Mouse (Mus musculus): ENCODE data around the gene Trim38. TPM values are rescaled to one million over a fixed set of nuclear protein-coding genes. Genes with fewer than 3 reads are reported as not detected.

Trim38 gene
- polyA plus RNA-seq (2021; fragmentation: Nextera tagmentation), result not detected in 2 replicates
- long read RNA-seq, experiment 1, result 0 reads
- long read RNA-seq, experiment 2, result 0 reads

DNA sequence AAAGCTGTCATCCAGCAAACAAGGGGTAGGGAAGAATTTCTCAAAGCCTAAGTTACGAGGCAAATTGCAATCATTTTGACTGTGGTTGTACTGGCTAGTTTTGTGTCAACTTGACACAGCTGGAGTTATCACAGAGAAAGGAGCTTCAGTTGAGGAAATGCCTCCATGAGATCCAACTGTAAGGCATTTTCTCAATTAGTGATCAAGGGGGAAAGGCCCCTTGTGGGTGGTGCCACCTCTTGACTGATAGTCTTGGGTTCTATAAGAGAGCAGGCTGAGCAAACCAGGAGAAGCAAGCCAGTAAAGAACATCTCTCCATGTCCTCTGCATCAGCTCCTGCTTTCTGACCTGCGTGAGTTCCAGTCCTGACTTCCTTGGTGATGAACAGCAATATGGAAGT lies at the start of gene Trim38:
TSS of gene Trim38 (plus strand) at position 301 of the 400 bp plus-strand sequence.

DNA sequence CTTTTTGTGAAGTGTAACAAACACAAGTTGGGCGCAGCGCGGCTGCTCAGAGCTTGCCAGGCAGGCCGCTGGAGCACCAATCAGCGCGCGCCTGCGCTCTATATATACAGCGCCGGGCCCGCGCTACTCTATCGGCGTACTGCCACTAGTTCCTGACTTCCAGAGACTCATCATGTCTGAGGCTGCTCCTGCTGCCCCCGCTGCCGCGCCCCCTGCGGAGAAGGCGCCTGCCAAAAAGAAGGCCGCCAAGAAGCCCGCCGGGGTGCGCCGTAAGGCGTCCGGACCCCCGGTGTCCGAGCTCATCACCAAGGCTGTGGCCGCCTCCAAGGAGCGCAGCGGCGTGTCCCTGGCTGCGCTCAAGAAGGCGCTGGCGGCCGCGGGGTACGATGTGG lies 31.0 kb upstream of the Trim38 start, which contains the start of gene Hist1h1c:
TSS of gene Hist1h1c (plus strand) at position 132 of the 392 bp plus-strand sequence.

DNA sequence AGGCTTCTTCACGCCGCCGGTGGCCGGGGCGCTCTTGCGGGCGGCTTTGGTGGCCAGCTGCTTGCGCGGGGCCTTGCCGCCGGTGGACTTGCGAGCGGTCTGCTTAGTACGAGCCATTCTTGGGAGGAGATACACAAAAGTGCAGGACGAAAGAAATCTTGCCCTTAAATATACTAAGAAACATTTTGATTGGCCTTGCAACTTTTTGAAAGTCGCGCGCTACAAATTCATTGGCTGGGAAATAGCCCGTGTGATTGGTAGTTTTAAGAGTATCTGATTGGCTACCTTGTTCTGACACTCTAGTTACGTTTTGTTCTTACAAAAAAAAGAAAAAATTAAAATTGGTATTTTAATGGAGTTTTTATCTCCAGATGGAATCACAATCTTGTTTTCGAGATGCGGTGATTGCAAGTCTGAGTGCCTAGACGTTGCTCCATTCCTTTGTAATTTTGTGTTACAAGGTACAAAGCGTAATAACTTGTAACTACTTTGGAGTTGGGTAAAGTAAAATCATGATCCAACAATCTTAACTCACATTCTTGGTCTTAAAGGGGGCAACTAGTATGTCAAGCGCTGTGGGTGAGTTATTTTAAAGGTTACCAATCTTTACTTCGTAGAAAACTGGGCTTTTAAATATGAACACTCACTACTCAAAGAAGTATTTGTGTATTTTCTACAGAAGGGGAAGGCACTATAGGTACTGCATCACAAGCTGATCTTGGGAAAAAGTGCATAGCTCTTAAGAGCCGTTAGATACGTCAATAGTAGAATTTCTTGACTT lies 24.1 kb upstream of the Trim38 start, which contains the start of gene Hist1h3c:
TSS of gene Hist1h3c (minus strand) at position 222 of the 781 bp plus-strand sequence.

DNA sequence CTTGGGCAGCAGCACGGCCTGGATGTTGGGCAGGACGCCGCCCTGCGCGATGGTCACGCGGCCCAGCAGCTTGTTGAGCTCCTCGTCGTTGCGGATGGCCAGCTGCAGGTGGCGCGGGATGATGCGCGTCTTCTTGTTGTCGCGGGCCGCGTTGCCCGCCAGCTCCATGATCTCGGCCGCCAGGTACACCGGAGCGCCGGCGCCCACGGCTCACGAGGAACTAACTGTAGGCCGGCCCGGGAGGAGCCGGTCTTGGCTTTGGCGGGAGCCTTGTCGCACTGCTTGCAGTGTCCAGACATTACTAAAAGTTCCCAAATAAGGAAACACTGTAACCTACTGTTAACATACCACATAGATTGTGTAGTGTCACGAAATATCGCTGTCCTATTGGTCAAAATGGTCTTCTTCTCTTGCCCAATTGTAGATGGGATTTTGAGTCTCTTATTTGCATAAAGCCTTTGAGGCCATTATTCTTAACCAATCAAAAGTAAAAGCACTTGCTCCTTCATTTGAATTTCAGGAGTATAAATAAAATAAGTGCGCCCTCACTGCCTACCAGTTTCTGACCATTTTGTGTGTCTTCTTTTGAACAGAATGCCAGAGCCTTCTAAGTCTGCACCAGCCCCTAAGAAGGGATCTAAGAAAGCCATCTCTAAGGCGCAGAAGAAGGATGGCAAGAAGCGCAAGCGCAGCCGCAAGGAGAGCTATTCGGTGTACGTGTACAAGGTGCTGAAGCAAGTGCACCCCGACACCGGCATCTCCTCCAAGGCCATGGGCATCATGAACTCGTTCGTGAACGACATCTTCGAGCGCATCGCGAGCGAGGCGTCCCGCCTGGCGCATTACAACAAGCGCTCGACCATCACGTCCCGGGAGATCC lies 23.3 kb upstream of the Trim38 start, which contains the start of gene Hist1h2bb:
TSS of gene Hist1h2bb (plus strand) at position 534 of the 880 bp plus-strand sequence.

DNA sequence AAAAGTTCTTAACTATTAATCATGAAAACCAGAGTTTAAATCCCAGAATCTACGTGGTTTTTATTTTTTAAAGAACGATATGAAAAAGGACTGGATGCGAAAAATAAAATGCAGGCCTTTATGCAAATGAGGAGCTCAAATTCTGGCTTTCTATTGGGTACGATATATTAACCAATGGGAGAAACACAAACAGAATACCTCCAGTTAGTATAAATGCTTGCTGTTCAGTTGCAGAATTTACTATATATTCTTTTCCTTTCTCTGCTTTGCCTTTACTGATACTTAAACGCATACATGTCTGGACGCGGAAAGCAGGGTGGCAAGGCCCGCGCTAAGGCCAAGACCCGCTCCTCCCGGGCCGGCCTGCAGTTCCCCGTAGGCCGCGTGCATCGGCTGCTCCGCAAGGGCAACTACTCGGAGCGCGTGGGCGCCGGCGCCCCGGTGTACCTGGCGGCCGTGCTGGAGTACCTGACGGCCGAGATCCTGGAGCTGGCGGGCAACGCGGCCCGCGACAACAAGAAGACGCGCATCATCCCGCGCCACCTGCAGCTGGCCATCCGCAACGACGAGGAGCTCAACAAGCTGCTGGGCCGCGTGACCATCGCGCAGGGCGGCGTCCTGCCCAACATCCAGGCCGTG lies 18.8 kb upstream of the Trim38 start, which contains the start of gene Hist1h2ab:
TSS of gene Hist1h2ab (plus strand) at position 288 of the 639 bp plus-strand sequence.

DNA sequence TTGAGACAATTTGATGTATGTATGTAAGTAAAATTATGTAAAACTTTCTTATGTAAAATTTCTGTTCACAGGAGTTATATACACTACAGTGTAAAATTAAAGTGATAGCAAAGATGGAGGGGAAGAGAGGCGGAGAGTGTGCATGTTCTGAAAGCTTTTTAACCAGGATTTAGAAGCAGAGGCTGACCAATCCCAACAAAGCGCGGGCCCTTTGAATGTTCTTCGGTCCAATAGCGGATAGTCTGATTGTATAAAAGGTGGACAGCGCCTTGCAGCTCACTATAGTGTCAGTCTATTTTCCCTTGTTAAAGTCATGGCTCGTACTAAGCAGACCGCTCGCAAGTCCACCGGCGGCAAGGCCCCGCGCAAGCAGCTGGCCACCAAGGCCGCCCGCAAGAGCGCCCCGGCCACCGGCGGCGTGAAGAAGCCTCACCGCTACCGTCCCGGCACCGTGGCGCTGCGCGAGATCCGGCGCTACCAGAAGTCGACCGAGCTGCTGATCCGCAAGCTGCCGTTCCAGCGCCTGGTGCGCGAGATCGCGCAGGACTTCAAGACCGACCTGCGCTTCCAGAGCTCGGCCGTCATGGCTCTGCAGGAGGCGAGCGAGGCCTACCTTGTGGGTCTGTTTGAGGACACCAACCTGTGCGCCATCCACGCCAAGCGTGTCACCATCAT lies 17.5 kb upstream of the Trim38 start, which contains the start of gene Hist1h3b:
TSS of gene Hist1h3b (plus strand) at position 201 of the 675 bp plus-strand sequence.

DNA sequence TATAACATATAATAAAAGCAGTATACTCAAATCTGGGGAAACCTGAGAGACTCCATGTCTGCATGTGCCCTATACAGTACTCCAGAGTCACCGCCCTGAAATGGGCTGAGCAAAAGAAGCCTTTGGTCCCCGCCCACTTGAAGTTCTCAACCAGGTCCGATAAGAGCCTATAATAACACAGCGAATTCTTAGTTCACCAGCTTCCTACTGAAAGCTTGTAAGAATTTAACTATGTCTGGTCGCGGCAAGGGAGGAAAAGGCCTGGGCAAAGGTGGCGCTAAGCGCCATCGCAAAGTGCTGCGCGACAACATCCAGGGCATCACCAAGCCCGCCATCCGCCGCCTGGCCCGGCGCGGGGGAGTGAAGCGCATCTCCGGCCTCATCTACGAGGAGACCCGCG lies 12.9 kb upstream of the Trim38 start, which contains the start of gene Hist1h4b:
TSS of gene Hist1h4b (plus strand) at position 224 of the 400 bp plus-strand sequence.

DNA sequence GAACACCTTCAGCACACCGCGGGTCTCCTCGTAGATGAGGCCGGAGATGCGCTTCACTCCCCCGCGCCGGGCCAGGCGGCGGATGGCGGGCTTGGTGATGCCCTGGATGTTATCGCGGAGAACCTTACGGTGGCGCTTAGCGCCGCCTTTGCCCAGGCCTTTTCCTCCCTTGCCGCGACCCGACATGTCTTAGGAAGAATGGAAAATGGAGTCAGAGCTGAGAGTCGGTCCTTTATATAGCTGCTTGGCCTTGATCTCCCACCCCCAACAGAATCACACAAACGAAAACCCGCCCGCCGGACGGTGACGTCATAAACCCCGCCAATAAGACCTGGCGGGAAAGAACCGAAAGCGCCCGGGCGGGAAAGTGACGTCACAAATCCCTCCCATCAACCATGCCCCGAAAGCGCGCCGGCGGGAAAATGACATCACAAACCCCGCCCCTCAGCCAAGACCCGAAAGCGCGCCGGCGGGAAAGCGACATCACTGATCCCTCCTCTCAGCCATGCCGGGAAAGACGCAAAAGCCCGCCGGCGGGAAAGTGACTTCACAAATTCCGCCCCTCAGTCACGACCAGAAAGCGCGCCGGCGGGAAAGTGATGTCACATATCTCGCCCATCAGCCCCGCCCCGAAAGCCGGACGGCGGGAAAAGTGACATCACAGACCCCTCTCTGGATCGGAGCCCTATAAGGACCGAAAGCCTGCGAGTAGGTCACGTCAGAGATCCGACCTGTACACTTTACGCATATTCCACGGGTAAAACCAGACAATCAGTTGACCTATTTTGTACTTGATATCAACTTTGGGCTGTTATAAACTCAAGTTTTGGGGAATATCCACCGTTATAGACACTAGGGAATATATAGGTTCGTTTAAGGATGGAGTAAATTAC lies 8.5 kb upstream of the Trim38 start, which contains the start of gene Hist1h4a:
TSS of gene Hist1h4a (minus strand) at position 259 of the 893 bp plus-strand sequence.

DNA sequence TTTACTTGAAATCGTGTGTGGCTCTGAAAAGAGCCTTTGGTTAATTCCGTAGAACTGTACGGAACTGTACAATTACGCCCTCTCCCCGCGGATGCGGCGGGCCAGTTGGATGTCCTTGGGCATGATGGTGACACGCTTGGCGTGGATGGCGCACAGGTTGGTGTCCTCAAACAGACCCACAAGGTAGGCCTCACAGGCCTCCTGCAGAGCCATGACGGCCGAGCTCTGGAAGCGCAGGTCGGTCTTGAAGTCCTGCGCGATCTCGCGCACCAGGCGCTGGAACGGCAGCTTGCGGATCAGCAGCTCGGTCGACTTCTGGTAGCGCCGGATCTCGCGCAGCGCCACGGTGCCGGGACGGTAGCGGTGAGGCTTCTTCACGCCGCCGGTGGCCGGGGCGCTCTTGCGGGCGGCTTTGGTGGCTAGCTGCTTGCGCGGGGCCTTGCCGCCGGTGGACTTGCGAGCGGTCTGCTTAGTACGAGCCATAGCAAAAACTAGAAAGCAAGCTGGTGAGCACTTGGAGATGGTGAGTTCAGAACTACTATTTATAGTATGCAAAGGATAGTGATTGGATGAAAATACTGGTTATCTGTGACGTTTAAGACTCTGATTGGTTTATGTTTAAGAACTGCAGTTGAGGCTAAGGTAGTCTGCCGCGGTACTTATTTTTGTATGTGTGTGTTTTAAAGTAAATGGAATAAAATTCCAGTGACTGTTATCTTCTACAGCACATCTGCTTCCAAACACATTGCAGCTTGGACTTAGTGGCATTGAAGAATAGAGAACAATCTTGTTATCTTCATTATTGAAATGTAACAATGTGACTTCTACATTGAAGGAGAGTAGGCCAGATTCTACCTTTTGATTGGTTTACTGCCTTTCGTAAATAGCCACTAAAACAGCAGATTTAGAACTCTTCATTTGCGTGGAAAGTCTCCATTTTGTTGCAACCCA lies 7.6 kb upstream of the Trim38 start, which contains the start of gene Hist1h3a:
TSS of gene Hist1h3a (minus strand) at position 516 of the 951 bp plus-strand sequence.

DNA sequence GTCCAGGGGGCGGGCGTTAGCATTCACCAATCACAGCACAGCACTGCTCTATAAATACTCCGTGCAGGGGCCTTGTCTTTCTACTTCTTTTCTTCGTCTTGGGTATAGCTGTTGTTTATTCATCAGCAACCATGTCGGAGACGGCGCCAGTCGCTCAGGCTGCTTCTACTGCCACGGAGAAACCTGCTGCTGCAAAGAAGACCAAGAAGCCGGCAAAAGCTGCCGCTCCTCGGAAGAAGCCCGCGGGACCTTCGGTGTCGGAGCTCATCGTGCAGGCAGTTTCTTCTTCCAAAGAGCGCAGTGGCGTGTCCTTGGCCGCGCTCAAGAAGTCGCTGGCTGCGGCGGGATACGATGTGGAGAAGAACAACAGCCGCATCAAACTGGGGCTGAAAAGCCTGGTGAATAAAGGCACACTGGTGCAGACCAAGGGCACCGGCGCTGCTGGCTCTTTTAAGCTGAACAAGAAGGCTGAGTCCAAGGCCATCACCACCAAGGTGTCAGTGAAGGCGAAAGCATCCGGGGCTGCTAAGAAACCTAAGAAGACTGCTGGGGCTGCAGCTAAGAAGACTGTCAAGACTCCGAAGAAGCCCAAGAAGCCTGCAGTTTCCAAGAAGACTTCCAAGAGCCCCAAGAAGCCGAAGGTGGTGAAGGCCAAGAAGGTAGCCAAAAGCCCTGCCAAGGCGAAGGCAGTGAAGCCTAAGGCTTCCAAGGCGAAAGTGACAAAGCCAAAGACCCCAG lies 6.0 kb upstream of the Trim38 start, which contains the start of gene Hist1h1a:
TSS of gene Hist1h1a (plus strand) at position 81 of the 738 bp plus-strand sequence.

DNA sequence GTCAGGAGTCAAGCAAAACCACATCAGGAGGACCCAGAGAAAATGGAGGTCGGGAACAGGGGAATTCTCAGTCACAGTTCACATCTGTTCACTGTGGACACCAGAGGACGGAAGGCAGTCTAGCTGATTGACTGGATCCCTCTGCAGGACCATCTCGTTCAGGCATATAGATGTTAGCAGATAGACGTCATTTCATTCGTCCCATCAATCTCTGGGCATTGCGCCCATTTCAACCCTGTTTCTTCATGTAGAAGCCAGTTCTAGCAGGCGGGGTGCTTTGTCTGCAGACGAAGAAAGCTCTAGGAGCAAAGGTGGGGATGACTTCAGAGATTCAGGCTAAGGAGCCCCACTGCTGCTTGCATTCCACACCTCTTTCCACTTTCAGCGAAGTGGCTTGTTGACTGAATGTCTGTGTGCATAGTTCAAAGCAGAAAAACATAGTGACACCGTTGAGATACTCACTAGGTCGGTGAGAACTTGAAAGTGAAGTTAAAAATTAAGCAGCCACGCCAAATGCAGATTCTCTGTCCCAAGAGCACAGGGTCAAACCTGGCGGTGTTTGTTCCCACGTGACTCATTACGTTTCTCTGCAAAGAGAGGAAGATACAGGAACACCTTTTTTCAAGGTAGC lies 36.8 kb downstream of the Trim38 start, which contains the start of gene Slc17a2:
TSS of gene Slc17a2 (plus strand) at position 572 of the 631 bp plus-strand sequence.

DNA sequence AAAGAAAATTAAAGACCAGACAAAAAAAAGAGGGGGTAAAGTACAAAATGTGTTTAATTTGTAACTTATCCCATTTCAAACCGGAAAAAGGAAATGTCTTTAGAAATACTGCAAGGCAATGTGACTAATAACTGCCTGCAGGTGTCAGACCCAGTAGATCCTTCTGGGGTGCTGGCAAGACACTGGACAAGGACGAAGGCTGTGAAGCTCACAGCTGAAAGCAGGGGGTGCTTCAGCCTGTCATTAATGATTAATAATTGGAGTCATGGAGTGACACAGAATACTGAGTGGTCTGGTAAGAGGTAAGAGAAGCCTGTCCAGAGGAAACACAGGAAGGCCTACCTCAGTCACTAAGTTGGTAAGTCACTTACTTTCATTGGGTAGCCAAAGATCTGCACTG lies 69.6 kb downstream of the Trim38 start, which contains the start of gene Slc17a3:
TSS of gene Slc17a3 (plus strand) at position 127 of the 400 bp plus-strand sequence.

Small RNA genes lying within 50 kb of the gene (microRNA-seq; reads per million reads assigned to microRNA genes)
- gene Gm44314, result not detected
- not detected for gene Gm44484

Other genes starting within 250 kb of the Trim38 start
- gene Hist1h4h, start 238.9 kb upstream of the Trim38 start, polyA plus RNA-seq (2021; fragmentation: Nextera tagmentation), result 62.0 and 135 TPM in 2 replicates
- gene Hist1h2af, start 236.0 kb upstream of the Trim38 start, polyA plus RNA-seq (2021; fragmentation: Nextera tagmentation), result not detected in 2 replicates
- gene Hist1h3g, start 234.5 kb upstream of the Trim38 start, polyA plus RNA-seq (2021; fragmentation: Nextera tagmentation), result 1.3 TPM in 1 of 2 replicates, not detected in the other
- 0.20 and 0.25 TPM in 2 replicates for gene Hist1h2bh, start 226.5 kb upstream of the Trim38 start, polyA plus RNA-seq (2021; fragmentation: Nextera tagmentation)
- gene Hist1h3f, start 225.9 kb upstream of the Trim38 start, polyA plus RNA-seq (2021; fragmentation: Nextera tagmentation), result 0.14 TPM in 1 of 2 replicates, not detected in the other
- gene Hist1h4f, start 218.3 kb upstream of the Trim38 start, polyA plus RNA-seq (2021; fragmentation: Nextera tagmentation), result not detected in 2 replicates
- gene Hist1h1d, start 216.7 kb upstream of the Trim38 start, polyA plus RNA-seq (2021; fragmentation: Nextera tagmentation), result 0.03 and 0.10 TPM in 2 replicates
- gene Hist1h3e, start 207.5 kb upstream of the Trim38 start, polyA plus RNA-seq (2021; fragmentation: Nextera tagmentation), result 1.1 and 1.8 TPM in 2 replicates
- gene Hist1h2ae, start 198.7 kb upstream of the Trim38 start, polyA plus RNA-seq (2021; fragmentation: Nextera tagmentation), result 8.0 and 8.1 TPM in 2 replicates
- gene Hist1h2bg, start 198.5 kb upstream of the Trim38 start, polyA plus RNA-seq (2021; fragmentation: Nextera tagmentation), result 3.4 and 4.7 TPM in 2 replicates
- 1.1 TPM in 1 of 2 replicates, not detected in the other for gene Hist1h2bf, start 195.7 kb upstream of the Trim38 start, polyA plus RNA-seq (2021; fragmentation: Nextera tagmentation)
- not detected in 2 replicates for gene Hist1h2ad, start 195.5 kb upstream of the Trim38 start, polyA plus RNA-seq (2021; fragmentation: Nextera tagmentation)
- 0.60 and 0.88 TPM in 2 replicates for gene Hist1h3d, start 194.2 kb upstream of the Trim38 start, polyA plus RNA-seq (2021; fragmentation: Nextera tagmentation)
- gene Hist1h4d, start 188.3 kb upstream of the Trim38 start, polyA plus RNA-seq (2021; fragmentation: Nextera tagmentation), result 7.7 and 14.9 TPM in 2 replicates
- 4.3 and 6.3 TPM in 2 replicates for gene Hist1h2be, start 148.8 kb upstream of the Trim38 start, polyA plus RNA-seq (2021; fragmentation: Nextera tagmentation)
- gene Hist1h1e, start 147.4 kb upstream of the Trim38 start, polyA plus RNA-seq (2021; fragmentation: Nextera tagmentation), result 9.9 and 12.4 TPM in 2 replicates
- 2.2 and 4.2 TPM in 2 replicates for gene Hist1h2ac, start 86.0 kb upstream of the Trim38 start, polyA plus RNA-seq (2021; fragmentation: Nextera tagmentation)
- gene Hist1h2bc, start 85.7 kb upstream of the Trim38 start, polyA plus RNA-seq (2021; fragmentation: Nextera tagmentation), result 125 and 195 TPM in 2 replicates
- gene Hist1h1t, start 74.1 kb upstream of the Trim38 start, polyA plus RNA-seq (2021; fragmentation: Nextera tagmentation), result not detected in 2 replicates
- 3.0 and 6.5 TPM in 2 replicates for gene Hist1h4c, start 71.5 kb upstream of the Trim38 start, polyA plus RNA-seq (2021; fragmentation: Nextera tagmentation)
- gene Hfe, start 59.1 kb upstream of the Trim38 start, polyA plus RNA-seq (2021; fragmentation: Nextera tagmentation), result 6.8 and 7.3 TPM in 2 replicates
- 8.2 and 11.8 TPM in 2 replicates for gene Hist1h1c, start 31.1 kb upstream of the Trim38 start, polyA plus RNA-seq (2021; fragmentation: Nextera tagmentation)
- gene Hist1h3c, start 24.3 kb upstream of the Trim38 start, polyA plus RNA-seq (2021; fragmentation: Nextera tagmentation), result 0.43 and 0.45 TPM in 2 replicates
- gene Hist1h2bb, start 23.2 kb upstream of the Trim38 start, polyA plus RNA-seq (2021; fragmentation: Nextera tagmentation), result 0.92 TPM in 1 of 2 replicates, not detected in the other
- gene Hist1h2ab, start 18.8 kb upstream of the Trim38 start, polyA plus RNA-seq (2021; fragmentation: Nextera tagmentation), result 3.4 and 5.1 TPM in 2 replicates
- gene Hist1h3b, start 17.6 kb upstream of the Trim38 start, polyA plus RNA-seq (2021; fragmentation: Nextera tagmentation), result 0.31 TPM in 1 of 2 replicates, not detected in the other
- gene Hist1h4b, start 12.9 kb upstream of the Trim38 start, polyA plus RNA-seq (2021; fragmentation: Nextera tagmentation), result not detected in 2 replicates
- 0.34 TPM in 1 of 2 replicates, not detected in the other for gene Hist1h4a, start 8.7 kb upstream of the Trim38 start, polyA plus RNA-seq (2021; fragmentation: Nextera tagmentation)
- gene Hist1h3a, start 7.5 kb upstream of the Trim38 start, polyA plus RNA-seq (2021; fragmentation: Nextera tagmentation), result not detected in 2 replicates
- 0.20 TPM in 1 of 2 replicates, not detected in the other for gene Hist1h1a, start 6.2 kb upstream of the Trim38 start, polyA plus RNA-seq (2021; fragmentation: Nextera tagmentation)
- not detected in 2 replicates for gene Slc17a2, start 37.1 kb downstream of the Trim38 start, polyA plus RNA-seq (2021; fragmentation: Nextera tagmentation)
- not detected in 2 replicates for gene Slc17a3, start 69.5 kb downstream of the Trim38 start, polyA plus RNA-seq (2021; fragmentation: Nextera tagmentation)
- not detected in 2 replicates for gene Slc17a1, start 97.8 kb downstream of the Trim38 start, polyA plus RNA-seq (2021; fragmentation: Nextera tagmentation)
- not detected in 2 replicates for gene Slc17a4, start 145.1 kb downstream of the Trim38 start, polyA plus RNA-seq (2021; fragmentation: Nextera tagmentation)
- not detected in 2 replicates for gene Hist1h2ba, start 164.2 kb downstream of the Trim38 start, polyA plus RNA-seq (2021; fragmentation: Nextera tagmentation)
- not detected in 2 replicates for gene Hist1h2aa, start 164.5 kb downstream of the Trim38 start, polyA plus RNA-seq (2021; fragmentation: Nextera tagmentation)
- 1.8 and 2.5 TPM in 2 replicates for gene Scgn, start 221.3 kb downstream of the Trim38 start, polyA plus RNA-seq (2021; fragmentation: Nextera tagmentation)